Mouse (Mus musculus) liver, embryonic 15.5 days (tissue): ENCODE measurements around the gene Chd4. TPM values are rescaled to one million over a fixed set of nuclear protein-coding genes. Genes with fewer than 3 reads are reported as not detected.

Source experiments
- ATAC-seq: fragments of 200-750 bp; cut with Nextera tagmentation; 2 replicates; pipeline ENCODE4 v1.8.0; 2017; ENCODE audit warnings: moderate number of reproducible peaks, mild to moderate bottlenecking, moderate library complexity; ENCODE audit not compliant: insufficient read depth
- H3K27ac ChIP-seq: fragments of 300-500 bp; sonication (generic); replicated peaks from 2 replicates; pipeline ENCODE4 v1.5.1; 2015; ENCODE audit warnings: mild to moderate bottlenecking, inconsistent platforms
- H3K27me3 ChIP-seq: fragments of 300-500 bp; sonication (generic); 2 replicates; pipeline ENCODE4 v1.6.1; 2015; ENCODE audit warnings: mild to moderate bottlenecking, inconsistent platforms
- H3K36me3 ChIP-seq: fragments of 300-500 bp; sonication (generic); replicated peaks from 2 replicates; pipeline ENCODE4 v1.6.1; 2015; ENCODE audit warnings: moderate library complexity, mild to moderate bottlenecking, inconsistent platforms
- H3K4me1 ChIP-seq: fragments of 300-500 bp; sonication (generic); replicated peaks from 2 replicates; pipeline ENCODE4 v1.6.1; 2015; ENCODE audit warnings: inconsistent platforms
- H3K4me2 ChIP-seq: fragments of 300-500 bp; sonication (generic); 2 replicates; pipeline ENCODE4 v1.6.1; 2015; ENCODE audit warnings: moderate library complexity, mild to moderate bottlenecking, inconsistent platforms
- H3K4me3 ChIP-seq: fragments of 300-500 bp; sonication (generic); replicated peaks from 2 replicates; pipeline ENCODE4 v1.5.1; 2015; ENCODE audit warnings: mild to moderate bottlenecking, inconsistent platforms
- H3K9ac ChIP-seq: fragments of 300-500 bp; sonication (generic); 2 replicates; pipeline ENCODE4 v1.6.1; 2015; ENCODE audit warnings: moderate library complexity, mild to moderate bottlenecking, inconsistent platforms
- H3K9me3 ChIP-seq: fragments of 300-500 bp; sonication (generic); replicated peaks from 2 replicates; pipeline ENCODE4 v1.6.1; 2016; ENCODE audit warnings: inconsistent platforms
- WGBS: fragments of 180-500 bp; shearing (Covaris S2); methylation state at CpG from one replicate; pipeline ENCODE4 v1.1.7; 2015; ENCODE audit warnings: mixed read lengths; ENCODE audit not compliant: insufficient replicate concordance; 5-methylcytosine and 5-hydroxymethylcytosine counted together
- polyA plus RNA-seq: library from polyadenylated mRNA; unstranded; fragments of >200 nt; fragmentation: Nextera tagmentation; extraction: Ambion mirVana; gene quantifications from 2 replicates; pipeline ENCODE4 v1.2.1, GENCODE M21; 2015

The Chd4 gene
- polyA plus RNA-seq, 1 experiment from 2014 or later = 22.6 TPM

DNA sequence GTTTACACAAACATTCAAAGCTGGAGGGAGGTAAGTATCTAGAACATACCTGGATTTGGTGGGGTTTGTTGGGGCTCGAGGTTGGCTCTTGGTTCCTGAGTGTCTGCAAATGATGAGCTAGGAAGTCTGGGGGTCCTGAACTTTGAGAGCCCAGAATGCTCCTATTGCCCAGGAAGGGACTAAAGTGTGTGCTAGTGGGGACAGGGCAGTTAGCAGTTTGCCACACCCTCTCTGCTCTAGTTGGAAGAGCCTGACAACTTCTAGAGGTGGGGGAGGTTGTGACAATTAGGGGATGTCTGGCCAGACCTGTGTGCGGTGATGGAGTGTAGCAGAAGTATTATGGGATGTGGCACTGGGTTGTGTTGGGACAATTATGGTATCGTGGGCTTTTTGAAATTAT lies 938 bp upstream of the Chd4 start:
- peak overlapping the region; percentile 94 for H3K27ac ChIP-seq
- 0 out of 2 replicates have a peak overlapping the region, but pooled peaks have one; percentile 89 for H3K4me2 ChIP-seq
- H3K4me3 ChIP-seq = no peak overlapping the region
- ATAC-seq = no peak
- WGBS = 34% methylated on average over 3 of the region's 3 CpGs
- H3K4me1 ChIP-seq = peaks cover 74% of the 10 kb centered on the region
- H3K9ac ChIP-seq = no peak overlapping the region
- H3K36me3 ChIP-seq = peaks cover 20% of the 10 kb centered on the region
- H3K27me3 ChIP-seq = no peaks in the 10 kb centered on the region
- H3K9me3 ChIP-seq = no peaks in the 10 kb centered on the region

DNA sequence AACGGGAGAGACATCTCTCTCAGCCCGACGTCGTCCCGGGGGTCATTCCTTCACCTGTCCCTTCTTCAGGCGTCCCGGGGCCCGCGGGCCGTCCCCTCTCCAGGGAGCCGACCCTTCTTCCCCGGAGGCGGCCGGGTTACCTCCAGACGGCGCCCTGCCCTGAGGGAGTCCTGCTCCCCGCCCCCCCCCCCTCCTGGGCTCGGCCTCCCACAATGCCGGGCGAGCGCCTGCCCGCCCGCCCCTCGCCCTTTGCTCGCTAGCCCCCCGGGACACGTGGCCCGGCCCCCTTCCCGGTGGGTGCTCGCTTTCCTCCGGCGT lies 457 bp downstream of the Chd4 start:
- H3K9ac ChIP-seq = peak overlapping the region; percentile 79
- no peaks in the 10 kb centered on the region for H3K9me3 ChIP-seq
- peaks cover 34% of the 10 kb centered on the region for H3K36me3 ChIP-seq
- 2% methylated on average over 29 of the region's 32 CpGs for WGBS
- no peaks in the 10 kb centered on the region for H3K27me3 ChIP-seq
- peak overlapping the region; percentile 79 for H3K4me3 ChIP-seq
- H3K4me1 ChIP-seq = peaks cover 64% of the 10 kb centered on the region
- peak overlapping the region; percentile 89 for H3K4me2 ChIP-seq
- peak overlapping the region; percentile 94 for H3K27ac ChIP-seq
- peak; percentile 50 for ATAC-seq

DNA sequence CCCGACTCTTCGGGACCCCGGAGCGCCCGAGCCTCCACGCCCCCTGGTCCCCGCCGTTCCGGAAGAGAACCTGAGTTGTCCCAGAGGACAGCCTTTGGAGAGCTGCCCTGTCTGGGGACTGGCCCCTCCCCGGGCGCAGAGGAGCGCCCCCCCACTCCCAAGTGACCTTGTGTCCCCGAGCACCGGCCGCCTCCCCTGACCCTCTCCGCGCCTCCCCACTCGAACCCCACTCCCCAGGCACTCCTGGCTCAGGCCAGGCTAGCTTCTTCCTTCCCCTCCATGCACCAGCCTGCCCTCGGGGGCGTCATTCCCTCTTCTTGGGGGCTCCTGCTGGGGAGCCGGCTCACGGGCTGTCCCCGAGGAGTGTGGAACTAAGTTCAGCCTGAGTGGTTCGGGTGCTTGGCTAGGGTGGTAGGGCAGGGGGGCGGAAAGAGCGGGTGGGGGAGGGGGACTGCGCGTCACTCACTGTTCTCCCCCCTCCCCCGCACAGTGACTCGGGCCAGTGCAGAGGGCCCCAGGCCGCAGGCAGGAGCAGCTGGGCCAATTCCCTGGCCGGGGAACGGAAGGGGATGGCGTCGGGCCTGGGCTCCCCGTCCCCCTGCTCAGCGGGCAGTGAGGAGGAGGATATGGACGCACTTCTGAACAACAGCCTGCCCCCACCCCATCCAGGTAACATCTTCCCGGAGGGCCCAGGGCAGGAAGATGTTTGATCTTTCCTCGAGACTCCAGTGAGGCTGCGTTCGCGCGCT lies 990 bp downstream of the Chd4 start:
- H3K9me3 ChIP-seq = no peaks in the 10 kb centered on the region
- peak; percentile 35 for ATAC-seq
- peaks cover 60% of the 10 kb centered on the region for H3K4me1 ChIP-seq
- H3K4me3 ChIP-seq = peak overlapping the region; percentile 79
- under 1% methylated on average over 43 of the region's 44 CpGs for WGBS
- peak overlapping the region; percentile 89 for H3K4me2 ChIP-seq
- peak overlapping the region; percentile 94 for H3K27ac ChIP-seq
- H3K36me3 ChIP-seq = peaks cover 39% of the 10 kb centered on the region
- H3K27me3 ChIP-seq = no peaks in the 10 kb centered on the region
- peak overlapping the region; percentile 79 for H3K9ac ChIP-seq

DNA sequence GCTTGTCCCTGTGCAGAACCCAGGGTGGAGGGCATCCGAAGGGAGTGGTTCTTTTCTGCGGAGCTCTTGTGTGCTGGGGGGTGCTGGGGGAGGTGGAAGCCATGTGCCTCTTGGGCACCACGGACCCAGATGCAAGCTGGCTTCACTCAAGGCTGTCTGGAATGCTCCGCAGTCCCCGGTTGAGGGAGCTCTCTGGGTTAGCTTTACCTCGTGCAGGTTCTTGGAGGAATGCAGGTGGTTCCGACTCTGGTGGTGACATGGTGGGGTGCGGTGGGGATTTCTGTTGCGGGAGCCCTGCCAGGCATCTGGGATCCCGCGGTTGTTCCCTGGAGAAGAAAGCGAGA lies 1.5 kb downstream of the Chd4 start:
- peaks cover 64% of the 10 kb centered on the region for H3K4me1 ChIP-seq
- 1% methylated on average over 12 of the region's 12 CpGs for WGBS

DNA sequence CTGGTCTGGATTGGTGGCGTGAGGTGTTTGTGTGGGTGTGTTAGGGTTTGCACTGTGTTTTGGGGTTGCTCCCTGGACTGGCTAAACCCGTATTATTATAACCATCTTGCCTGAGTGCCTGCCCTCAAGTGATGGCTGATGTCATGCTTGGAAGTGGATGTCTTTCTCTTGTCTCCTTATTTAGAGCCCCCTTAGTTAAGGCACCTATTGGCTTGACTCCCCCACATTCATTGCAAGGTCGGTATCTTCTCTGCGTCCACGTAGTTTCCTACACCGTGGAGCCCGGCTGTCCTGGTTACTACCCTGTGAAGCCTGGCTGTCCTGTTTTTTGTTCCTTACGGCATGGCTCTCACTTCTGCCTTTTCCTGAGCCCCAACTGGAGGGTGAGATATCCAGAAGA lies 2.2 kb downstream of the Chd4 start:
- 0 out of 2 replicates have a peak overlapping the region, but pooled peaks have one; percentile 55 for H3K27ac ChIP-seq
- no peaks in the 10 kb centered on the region for H3K27me3 ChIP-seq
- WGBS = 55% methylated on average over 8 of the region's 8 CpGs
- H3K4me3 ChIP-seq = peak overlapping the region; percentile 79
- peaks cover 66% of the 10 kb centered on the region for H3K4me1 ChIP-seq
- no peaks in the 10 kb centered on the region for H3K9me3 ChIP-seq
- H3K36me3 ChIP-seq = peaks cover 51% of the 10 kb centered on the region
- H3K4me2 ChIP-seq = peak overlapping the region; percentile 89
- H3K9ac ChIP-seq = peak overlapping the region; percentile 79
- no peak for ATAC-seq

More for the DNA sequence above, 1.5 kb downstream of the Chd4 start:
- no peaks in the 10 kb centered on the region for H3K27me3 ChIP-seq
- no peaks in the 10 kb centered on the region for H3K9me3 ChIP-seq
- H3K36me3 ChIP-seq = peaks cover 45% of the 10 kb centered on the region
- H3K4me2 ChIP-seq = peak overlapping the region; percentile 89
- peak overlapping the region; percentile 79 for H3K9ac ChIP-seq
- H3K27ac ChIP-seq = peak overlapping the region; percentile 94
- ATAC-seq = peak; percentile 2; the same call in 1 of the 2 replicates
- H3K4me3 ChIP-seq = peak overlapping the region; percentile 79

DNA sequence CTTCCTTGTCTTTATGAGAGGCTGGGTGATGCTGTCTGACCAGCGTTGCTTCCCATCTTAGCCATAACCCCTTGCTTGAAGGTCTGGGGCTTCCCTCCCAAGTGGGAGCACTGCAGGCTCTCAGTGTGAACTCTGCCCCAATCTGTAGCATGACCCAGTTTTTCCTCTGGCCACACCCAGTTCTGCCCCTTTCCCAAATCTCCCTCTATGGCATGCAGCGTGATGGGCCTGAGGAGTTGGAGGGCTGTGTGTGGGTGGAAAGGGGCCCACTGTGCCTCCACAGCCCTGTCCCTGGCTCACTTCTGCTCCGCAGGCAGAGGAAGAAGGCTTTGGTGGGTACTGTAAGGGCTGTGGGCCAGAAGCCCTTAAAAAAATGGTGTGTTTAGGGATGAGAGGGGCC lies 2.7 kb downstream of the Chd4 start:
- 66% methylated on average over 3 of the region's 3 CpGs for WGBS
- Histone ChIP-seq H3K36me3 (peaks cover 55% of the 10 kb centered on the region), H3K9me3 (no peaks in the 10 kb centered on the region), H3K27ac (peak overlapping the region; percentile 55; the same call in 1 of the 2 replicates), H3K9ac (peak overlapping the region; percentile 79; the same call in 1 of the 2 replicates), H3K27me3 (no peaks in the 10 kb centered on the region), H3K4me1 (peaks cover 72% of the 10 kb centered on the region), H3K4me3 (peak overlapping the region; percentile 79), H3K4me2 (peak overlapping the region; percentile 89)
- ATAC-seq = no peak

DNA sequence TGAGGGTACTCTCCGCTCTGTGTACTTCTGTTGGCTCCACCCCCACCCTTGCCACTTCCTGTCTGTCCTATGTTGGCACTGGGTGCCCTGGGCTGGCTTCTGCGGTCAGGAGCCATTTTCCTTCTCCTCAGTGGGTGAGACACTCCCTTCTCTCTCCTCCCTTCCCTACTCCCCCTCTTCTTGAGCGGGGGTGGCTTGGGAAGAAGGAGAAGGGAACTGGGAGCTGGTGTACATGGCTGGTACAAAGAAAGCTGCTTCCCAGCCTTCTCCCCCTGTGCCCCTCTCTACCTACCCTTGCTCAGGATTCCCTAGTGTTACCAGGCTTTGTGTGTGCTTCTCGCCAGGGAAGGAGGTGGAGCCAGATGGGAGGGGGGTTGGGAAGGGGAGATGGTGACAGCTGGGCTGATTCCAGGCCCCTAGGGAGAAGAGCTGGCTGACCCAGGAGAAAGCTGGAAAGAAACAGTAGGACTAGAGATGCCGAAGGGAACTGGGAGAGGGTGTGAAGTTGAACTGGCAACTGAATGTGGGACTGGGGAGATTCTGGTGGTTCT lies 3.7 kb downstream of the Chd4 start:
- no peak overlapping the region for H3K4me3 ChIP-seq
- ATAC-seq = no peak
- peak overlapping the region; percentile 6; the same call in 1 of the 2 replicates for H3K9ac ChIP-seq
- 59% methylated on average over 5 of the region's 5 CpGs for WGBS
- H3K4me2 ChIP-seq = peak overlapping the region; percentile 89
- H3K36me3 ChIP-seq = peaks cover 58% of the 10 kb centered on the region
- peak overlapping the region; percentile 55 for H3K27ac ChIP-seq
- no peaks in the 10 kb centered on the region for H3K27me3 ChIP-seq
- no peaks in the 10 kb centered on the region for H3K9me3 ChIP-seq
- H3K4me1 ChIP-seq = peaks cover 78% of the 10 kb centered on the region

DNA sequence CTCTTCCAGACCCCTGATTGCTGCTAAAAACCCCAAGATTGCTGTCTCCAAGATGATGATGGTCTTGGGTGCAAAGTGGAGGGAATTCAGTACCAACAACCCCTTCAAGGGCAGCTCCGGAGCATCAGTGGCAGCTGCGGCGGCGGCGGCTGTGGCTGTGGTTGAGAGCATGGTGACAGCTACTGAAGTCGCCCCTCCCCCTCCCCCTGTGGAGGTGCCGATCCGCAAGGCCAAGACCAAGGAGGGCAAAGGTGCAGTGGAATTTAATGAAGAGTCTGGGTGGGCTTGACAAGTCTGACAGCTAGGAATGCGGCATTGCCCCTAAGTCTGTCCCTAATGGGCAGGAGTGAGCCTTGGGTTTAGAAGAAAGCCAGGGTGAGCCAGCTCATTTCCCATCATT lies 5.7 kb downstream of the Chd4 start:
- H3K4me1 ChIP-seq = peaks cover 70% of the 10 kb centered on the region
- H3K27me3 ChIP-seq = no peaks in the 10 kb centered on the region
- H3K4me3 ChIP-seq = no peak overlapping the region
- H3K36me3 ChIP-seq = peaks cover 77% of the 10 kb centered on the region
- WGBS = 88% methylated on average over 9 of the region's 9 CpGs
- no peaks in the 10 kb centered on the region for H3K9me3 ChIP-seq
- no peak overlapping the region for H3K4me2 ChIP-seq
- H3K9ac ChIP-seq = no peak overlapping the region
- no peak for ATAC-seq
- H3K27ac ChIP-seq = no peak overlapping the region

DNA sequence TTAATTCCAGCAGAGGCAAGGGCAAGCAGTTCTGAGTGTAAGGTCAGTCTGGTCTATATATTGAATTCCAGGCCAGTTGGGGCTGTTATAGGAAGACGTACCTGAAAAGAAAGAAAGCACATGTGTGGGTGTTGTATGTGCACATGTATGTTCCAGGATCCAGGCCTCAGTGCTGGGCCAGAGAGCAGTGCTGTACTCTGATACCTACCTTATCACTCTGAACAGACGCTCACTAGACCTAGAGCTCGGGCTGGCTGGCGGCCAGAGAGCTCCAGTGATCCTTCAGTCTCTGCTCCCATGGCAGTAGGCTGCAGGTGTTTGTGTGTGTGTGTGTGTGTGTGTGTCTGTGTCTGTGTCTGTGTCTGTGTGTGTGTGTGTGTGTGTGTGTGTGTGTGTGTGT lies 8.4 kb downstream of the Chd4 start:
- Histone ChIP-seq H3K36me3 (peaks cover 91% of the 10 kb centered on the region), H3K27ac (peak overlapping the region; percentile 93), H3K4me2 (peak overlapping the region; percentile 57), H3K4me3 (no peak overlapping the region; the same call in 1 of the 2 replicates), H3K27me3 (no peaks in the 10 kb centered on the region), H3K9ac (no peak overlapping the region), H3K9me3 (no peaks in the 10 kb centered on the region), H3K4me1 (peaks cover 45% of the 10 kb centered on the region)
- peak; percentile 99 for ATAC-seq
- 28% methylated on average over 4 of the region's 4 CpGs for WGBS

DNA sequence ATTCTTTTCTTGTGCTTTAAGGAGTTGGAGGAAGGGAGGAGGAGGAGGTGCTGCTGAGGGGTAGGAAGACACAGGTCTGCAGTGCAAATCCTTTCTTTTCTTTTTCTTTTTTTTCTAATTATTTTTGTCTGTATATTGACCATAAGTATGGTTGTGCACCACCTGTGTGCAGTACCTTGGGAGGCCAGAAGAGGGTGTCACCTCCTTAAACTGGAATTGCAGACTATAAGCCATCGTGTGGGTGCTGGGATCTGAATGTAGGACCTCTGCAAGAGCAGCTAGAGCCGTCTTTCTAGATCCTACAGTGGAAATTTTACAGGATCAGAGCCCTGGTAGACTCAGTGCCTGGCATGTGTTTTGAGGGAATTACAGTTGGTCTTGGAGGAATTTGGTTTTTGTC lies 11.9 kb downstream of the Chd4 start:
- H3K4me3 ChIP-seq = no peak overlapping the region
- no peak for ATAC-seq
- H3K4me1 ChIP-seq = peaks cover 26% of the 10 kb centered on the region
- H3K4me2 ChIP-seq = no peak overlapping the region
- no peaks in the 10 kb centered on the region for H3K27me3 ChIP-seq
- WGBS = 93% methylated on average over 2 of the region's 2 CpGs
- peaks cover 91% of the 10 kb centered on the region for H3K36me3 ChIP-seq
- no peak overlapping the region for H3K9ac ChIP-seq
- no peak overlapping the region for H3K27ac ChIP-seq
- H3K9me3 ChIP-seq = no peaks in the 10 kb centered on the region

DNA sequence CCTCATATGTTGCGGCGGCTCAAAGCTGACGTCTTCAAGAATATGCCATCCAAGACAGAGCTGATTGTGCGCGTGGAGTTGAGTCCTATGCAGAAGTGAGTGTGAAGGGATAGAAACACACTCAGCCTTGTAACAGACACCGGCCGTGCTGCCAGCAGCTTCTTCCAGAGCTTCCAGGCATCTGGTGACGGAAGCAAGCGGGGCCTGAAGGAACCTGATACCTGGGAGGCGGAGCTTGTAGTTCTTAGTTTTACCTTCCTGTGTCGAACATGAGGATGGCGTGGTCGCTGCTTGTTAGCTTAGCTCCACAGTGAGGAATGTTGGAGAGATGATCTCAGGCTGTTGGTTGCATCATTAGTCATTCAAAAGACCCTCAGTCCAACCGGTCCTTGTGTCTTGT lies 13.6 kb downstream of the Chd4 start:
- Histone ChIP-seq H3K4me1 (peaks cover 9% of the 10 kb centered on the region), H3K4me3 (no peak overlapping the region), H3K9ac (no peak overlapping the region), H3K36me3 (peaks cover 100% of the 10 kb centered on the region), H3K27me3 (no peaks in the 10 kb centered on the region), H3K4me2 (no peak overlapping the region), H3K9me3 (no peaks in the 10 kb centered on the region), H3K27ac (no peak overlapping the region)
- ATAC-seq = no peak
- 88% methylated on average over 14 of the region's 14 CpGs for WGBS
